Mouse (Mus musculus) hindbrain, embryonic 10.5 days (tissue): ENCODE results near the gene Slc2a12. TPM values are rescaled to one million over a fixed set of nuclear protein-coding genes. Genes with fewer than 3 reads are reported as not detected.

Source experiments
- DNase-seq: peaks from one replicate; pipeline ENCODE4 v3.0.0-alpha.2; 2017; ENCODE audit warnings: low spot score
- H3K27ac ChIP-seq: fragments of 300-500 bp; sonication (generic); 2 replicates; pipeline ENCODE4 v1.5.1; 2016; ENCODE audit warnings: mild to moderate bottlenecking, moderate library complexity
- H3K27me3 ChIP-seq: fragments of 300-500 bp; sonication (generic); 2 replicates; pipeline ENCODE4 v1.6.1; 2016; ENCODE audit warnings: mild to moderate bottlenecking; ENCODE audit not compliant: poor library complexity, insufficient read depth, severe bottlenecking
- H3K36me3 ChIP-seq: fragments of 300-500 bp; sonication (generic); 2 replicates; pipeline ENCODE4 v1.6.1; 2016; ENCODE audit warnings: mild to moderate bottlenecking, moderate library complexity
- H3K4me1 ChIP-seq: fragments of 300-500 bp; sonication (generic); replicated peaks from 2 replicates; pipeline ENCODE4 v1.6.1; 2016; ENCODE audit warnings: mild to moderate bottlenecking
- H3K4me3 ChIP-seq: fragments of 300-500 bp; sonication (generic); 2 replicates; pipeline ENCODE4 v1.5.1; 2016; ENCODE audit warnings: mild to moderate bottlenecking, moderate library complexity
- H3K9me3 ChIP-seq: fragments of 300-500 bp; sonication (generic); 2 replicates; pipeline ENCODE4 v1.6.1; 2016; ENCODE audit warnings: mild to moderate bottlenecking, moderate library complexity
- WGBS: fragments of 180-500 bp; shearing (Covaris S2); methylation state at CpG from one replicate; pipeline ENCODE4 v1.1.7; 2016; 5-methylcytosine and 5-hydroxymethylcytosine counted together
- polyA plus RNA-seq: library from polyadenylated mRNA; unstranded; fragments of >200 nt; fragmentation: Nextera tagmentation; extraction: Ambion mirVana; gene quantifications from 2 replicates; pipeline ENCODE4 v1.2.1, GENCODE M21; 2016

The Slc2a12 gene
- polyA plus RNA-seq: 1.9 and 2.0 TPM in 2 replicates

- peak within 1 kb of the TSS; percentile 85 for H3K27ac ChIP-seq
These were observed at the start of gene Slc2a12 for GRCm38 (mm10) chr10:22644853-22645491. Slc2a12 (plus strand) TSS chr10:22645011.

GRCm38 (mm10) chr10:22598908-22599480 is 45.8 kb upstream of the Slc2a12 start:
- no peak overlapping the region for H3K4me3 ChIP-seq
- H3K4me1 ChIP-seq: peaks cover 6% of the 10 kb centered on the region
- H3K9me3 ChIP-seq: peaks cover 14% of the 10 kb centered on the region; the same call in 1 of the 2 replicates
- H3K36me3 ChIP-seq: no peaks in the 10 kb centered on the region
- no peak for DNase-seq
- no peaks in the 10 kb centered on the region for H3K27me3 ChIP-seq
- 0 out of 2 replicates have a peak overlapping the region, but pooled peaks have one; percentile 50 for H3K27ac ChIP-seq
- WGBS: 88% methylated on average over 8 of the region's 8 CpGs

More at GRCm38 (mm10) chr10:22644853-22645491, at the start of gene Slc2a12:
- no peaks in the 10 kb centered on the region; the same call in 1 of the 2 replicates for H3K27me3 ChIP-seq
- no peaks in the 10 kb centered on the region for H3K36me3 ChIP-seq
- WGBS: 2% methylated on average over 40 of the region's 40 CpGs
- DNase-seq: peak; percentile 79
- H3K9me3 ChIP-seq: no peaks in the 10 kb centered on the region
- H3K4me1 ChIP-seq: peaks cover 18% of the 10 kb centered on the region
- peak within 1 kb of the TSS; percentile 62 for H3K4me3 ChIP-seq

GRCm38 (mm10) chr10:22601046-22601445 is 43.8 kb upstream of the Slc2a12 start:
- Histone ChIP-seq H3K4me1 (peaks cover 8% of the 10 kb centered on the region; the same call in 1 of the 2 replicates), H3K27me3 (no peaks in the 10 kb centered on the region), H3K36me3 (no peaks in the 10 kb centered on the region), H3K27ac (no peak overlapping the region), H3K9me3 (peaks cover 11% of the 10 kb centered on the region; the same call in 1 of the 2 replicates), H3K4me3 (no peak overlapping the region)
- 85% methylated on average over 6 of the region's 6 CpGs for WGBS
- DNase-seq: no peak

- peaks cover 4% of the 10 kb centered on the region; the same call in 1 of the 2 replicates for H3K9me3 ChIP-seq
- H3K4me1 ChIP-seq: peaks cover 32% of the 10 kb centered on the region
- H3K27ac ChIP-seq: 0 out of 2 replicates have a peak overlapping the region, but pooled peaks have one; percentile 8
- H3K36me3 ChIP-seq: no peaks in the 10 kb centered on the region
- no peaks in the 10 kb centered on the region for H3K27me3 ChIP-seq
- WGBS: 77% methylated on average over 2 of the region's 2 CpGs
- no peak for DNase-seq
- no peak overlapping the region for H3K4me3 ChIP-seq
These were observed 40.0 kb upstream of the Slc2a12 start for GRCm38 (mm10) chr10:22604801-22605200.

GRCm38 (mm10) chr10:22608273-22608672 is 36.5 kb upstream of the Slc2a12 start:
- Histone ChIP-seq H3K27ac (peak overlapping the region; percentile 87), H3K36me3 (no peaks in the 10 kb centered on the region), H3K27me3 (no peaks in the 10 kb centered on the region), H3K4me1 (peaks cover 32% of the 10 kb centered on the region), H3K9me3 (no peaks in the 10 kb centered on the region), H3K4me3 (no peak overlapping the region)
- WGBS: 80% methylated on average over 5 of the region's 5 CpGs
- DNase-seq: no peak

GRCm38 (mm10) chr10:22608799-22609357 is 35.9 kb upstream of the Slc2a12 start:
- WGBS: 2% methylated on average over 11 of the region's 11 CpGs
- H3K9me3 ChIP-seq: no peaks in the 10 kb centered on the region
- peaks cover 32% of the 10 kb centered on the region for H3K4me1 ChIP-seq
- no peaks in the 10 kb centered on the region for H3K36me3 ChIP-seq
- DNase-seq: peak; percentile 78
- H3K27ac ChIP-seq: peak overlapping the region; percentile 87
- H3K4me3 ChIP-seq: peak overlapping the region; percentile 41
- no peaks in the 10 kb centered on the region for H3K27me3 ChIP-seq

- Histone ChIP-seq H3K4me3 (no peak overlapping the region), H3K9me3 (no peaks in the 10 kb centered on the region), H3K36me3 (no peaks in the 10 kb centered on the region), H3K27me3 (no peaks in the 10 kb centered on the region), H3K27ac (no peak overlapping the region), H3K4me1 (peaks cover 18% of the 10 kb centered on the region)
- 91% methylated on average over 5 of the region's 5 CpGs for WGBS
- DNase-seq: no peak
These were observed 31.5 kb upstream of the Slc2a12 start for GRCm38 (mm10) chr10:22613301-22613700.

- H3K27me3 ChIP-seq: no peaks in the 10 kb centered on the region
- no peak for DNase-seq
- H3K27ac ChIP-seq: no peak overlapping the region; the same call in 1 of the 2 replicates
- H3K9me3 ChIP-seq: peaks cover 2% of the 10 kb centered on the region; the same call in 1 of the 2 replicates
- H3K4me3 ChIP-seq: no peak overlapping the region
- peaks cover 7% of the 10 kb centered on the region for H3K4me1 ChIP-seq
- WGBS: 89% methylated on average over 8 of the region's 8 CpGs
- H3K36me3 ChIP-seq: no peaks in the 10 kb centered on the region
These were observed 30.3 kb upstream of the Slc2a12 start for GRCm38 (mm10) chr10:22614554-22614953.

GRCm38 (mm10) chr10:22615309-22615708 is 29.5 kb upstream of the Slc2a12 start:
- H3K9me3 ChIP-seq: peaks cover 7% of the 10 kb centered on the region; the same call in 1 of the 2 replicates
- no peak overlapping the region for H3K4me3 ChIP-seq
- H3K4me1 ChIP-seq: peaks cover 7% of the 10 kb centered on the region
- H3K36me3 ChIP-seq: no peaks in the 10 kb centered on the region
- H3K27ac ChIP-seq: peak overlapping the region; percentile 75
- 31% methylated on average over 10 of the region's 10 CpGs for WGBS
- no peaks in the 10 kb centered on the region for H3K27me3 ChIP-seq
- no peak for DNase-seq

- Histone ChIP-seq H3K27ac (no peak overlapping the region), H3K27me3 (no peaks in the 10 kb centered on the region), H3K4me3 (no peak overlapping the region), H3K4me1 (peaks cover 7% of the 10 kb centered on the region), H3K9me3 (peaks cover 7% of the 10 kb centered on the region; the same call in 1 of the 2 replicates), H3K36me3 (no peaks in the 10 kb centered on the region)
- 65% methylated on average over 2 of the region's 2 CpGs for WGBS
- DNase-seq: no peak
These were observed 26.0 kb upstream of the Slc2a12 start for GRCm38 (mm10) chr10:22618842-22619241.

- no peaks in the 10 kb centered on the region for H3K36me3 ChIP-seq
- 82% methylated on average over 1 of the region's 1 CpGs for WGBS
- DNase-seq: no peak
- no peaks in the 10 kb centered on the region for H3K9me3 ChIP-seq
- H3K27me3 ChIP-seq: no peaks in the 10 kb centered on the region
- peaks cover 11% of the 10 kb centered on the region for H3K4me1 ChIP-seq
- no peak overlapping the region for H3K4me3 ChIP-seq
- H3K27ac ChIP-seq: no peak overlapping the region
These were observed 16.0 kb upstream of the Slc2a12 start for GRCm38 (mm10) chr10:22628832-22629231.

- Histone ChIP-seq H3K4me1 (peaks cover 13% of the 10 kb centered on the region), H3K36me3 (no peaks in the 10 kb centered on the region), H3K4me3 (no peak overlapping the region), H3K9me3 (no peaks in the 10 kb centered on the region), H3K27ac (no peak overlapping the region), H3K27me3 (no peaks in the 10 kb centered on the region)
- no peak for DNase-seq
- 82% methylated on average over 4 of the region's 4 CpGs for WGBS
These were observed 13.7 kb upstream of the Slc2a12 start for GRCm38 (mm10) chr10:22631103-22631502.

GRCm38 (mm10) chr10:22631528-22631927 is 13.3 kb upstream of the Slc2a12 start:
- Histone ChIP-seq H3K27me3 (no peaks in the 10 kb centered on the region), H3K27ac (no peak overlapping the region), H3K4me1 (peaks cover 13% of the 10 kb centered on the region), H3K4me3 (no peak overlapping the region), H3K9me3 (no peaks in the 10 kb centered on the region), H3K36me3 (no peaks in the 10 kb centered on the region)
- no peak for DNase-seq
- 91% methylated on average over 7 of the region's 7 CpGs for WGBS
